Mouse (Mus musculus): ENCODE results near the gene Gm45623. TPM values are rescaled to one million over a fixed set of nuclear protein-coding genes. Genes with fewer than 3 reads are reported as not detected.
A peak's percentile ranks its signal among the peaks of the same experiment; 100 is the strongest.

Gene Gm45623
- polyA plus RNA-seq, 1 experiment from 2014 or later = not detected

DNA sequence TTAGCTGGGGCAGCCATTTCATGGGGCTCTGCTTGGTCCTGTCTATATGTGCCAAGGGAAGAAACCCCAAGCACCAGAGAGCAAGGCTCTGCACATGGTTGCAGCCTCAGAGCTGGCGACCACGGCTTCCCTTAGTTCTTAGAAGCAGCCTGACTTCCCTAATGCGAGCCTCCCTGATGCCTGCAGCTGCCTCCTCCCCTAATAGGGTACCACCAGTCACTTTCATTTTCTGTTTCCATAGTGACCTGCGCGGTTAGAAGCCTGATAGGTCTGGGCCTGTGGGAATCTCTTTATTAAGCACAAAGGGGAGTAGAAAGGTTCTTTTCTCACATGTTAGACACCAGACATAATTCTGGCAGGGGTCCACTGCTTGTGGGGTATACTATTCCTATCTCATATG, 20.7 kb upstream of the Gm45623 start:
- no peaks in the 10 kb centered on the region for H3K36me3 ChIP-seq (ENCODE audit: control insufficient read depth, insufficient read depth, low read length)
- WGBS = 28% methylated on average over 5 of the region's 5 CpGs
- H3K4me1 ChIP-seq (ENCODE audit: control insufficient read depth, insufficient read depth, low read length) = peaks cover 20% of the 10 kb centered on the region
- 0 out of 2 replicates have a peak overlapping the region, but pooled peaks have one; percentile 48 for H3K27ac ChIP-seq (ENCODE audit: low read depth, low read length)
- ATAC-seq (ENCODE audit: low FRiP score) (peak; percentile 43), DNase-seq (ENCODE audit: low spot score, missing footprints) (no peak)
- no peaks in the 10 kb centered on the region for H3K9me3 ChIP-seq (ENCODE audit: control insufficient read depth, low read length)
- H3K4me3 ChIP-seq (ENCODE audit: low read depth, low read length) = no peak overlapping the region
- no peak overlapping the region for H3K4me2 ChIP-seq
- H3K27me3 ChIP-seq (ENCODE audit: control insufficient read depth, insufficient read depth, low read length) = no peaks in the 10 kb centered on the region
- no peak overlapping the region for H3K9ac ChIP-seq (ENCODE audit: low read length)

DNA sequence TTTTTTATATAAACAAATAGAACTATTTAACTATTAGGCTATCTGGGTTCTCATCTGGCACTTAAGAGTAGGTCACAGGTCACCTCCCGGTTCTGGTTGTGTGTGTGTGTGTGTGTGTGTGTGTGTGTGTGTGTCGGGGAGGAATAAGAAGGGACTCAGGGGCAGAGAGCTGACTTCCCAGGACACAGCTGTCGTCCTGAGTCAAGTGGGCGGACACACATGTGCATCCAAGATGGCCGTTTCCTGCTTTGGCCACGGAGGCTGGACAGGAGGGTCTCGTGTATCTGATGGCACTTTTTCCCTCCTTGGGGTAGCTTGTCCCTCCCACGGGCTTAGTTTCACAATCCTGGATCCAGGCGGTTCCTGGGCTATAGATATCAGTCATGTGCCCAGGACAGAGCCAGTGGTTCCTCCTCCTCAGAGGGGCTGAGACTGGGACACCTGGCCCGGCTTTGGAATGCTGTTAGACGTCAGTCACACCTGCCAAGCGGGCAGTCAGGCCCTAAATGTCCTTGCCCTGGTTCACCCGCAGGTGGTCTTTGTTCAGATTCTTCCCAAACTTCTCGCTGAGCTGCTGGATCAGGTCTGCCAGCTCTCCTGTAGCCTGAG, 19.7 kb upstream of the Gm45623 start:
- 61% methylated on average over 14 of the region's 14 CpGs for WGBS
- ATAC-seq (ENCODE audit: low FRiP score) (no peak), DNase-seq (ENCODE audit: low spot score, missing footprints) (no peak)
- Histone ChIP-seq H3K4me2 (no peak overlapping the region), H3K9me3 (ENCODE audit: control insufficient read depth, low read length) (no peaks in the 10 kb centered on the region), H3K4me1 (ENCODE audit: control insufficient read depth, insufficient read depth, low read length) (peaks cover 22% of the 10 kb centered on the region), H3K27ac (ENCODE audit: low read depth, low read length) (no peak overlapping the region), H3K27me3 (ENCODE audit: control insufficient read depth, insufficient read depth, low read length) (no peaks in the 10 kb centered on the region), H3K36me3 (ENCODE audit: control insufficient read depth, insufficient read depth, low read length) (no peaks in the 10 kb centered on the region), H3K9ac (ENCODE audit: low read length) (no peak overlapping the region), H3K4me3 (ENCODE audit: low read depth, low read length) (no peak overlapping the region)

DNA sequence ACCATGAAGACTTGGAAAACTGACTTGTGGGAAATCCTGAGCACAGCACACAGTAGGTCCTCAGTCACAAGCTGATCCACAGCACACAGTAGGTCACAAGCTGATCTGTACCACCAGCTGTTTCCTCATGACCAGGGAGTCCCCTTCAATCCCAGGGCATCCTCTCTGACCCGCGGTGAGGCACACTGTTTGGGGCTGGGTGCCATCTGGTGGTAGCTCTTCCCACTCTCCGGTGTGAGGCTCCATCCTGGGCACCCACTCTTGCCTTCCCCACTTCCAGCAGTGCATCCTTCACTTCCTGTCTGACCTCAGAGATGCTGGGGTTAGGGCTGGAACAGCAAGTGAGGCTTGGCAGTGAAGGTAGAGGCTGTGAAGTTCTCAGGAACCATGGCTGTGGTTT, 19.0 kb upstream of the Gm45623 start:
- H3K27ac ChIP-seq (ENCODE audit: low read depth, low read length) = no peak overlapping the region
- no peaks in the 10 kb centered on the region for H3K36me3 ChIP-seq (ENCODE audit: control insufficient read depth, insufficient read depth, low read length)
- no peak for ATAC-seq (ENCODE audit: low FRiP score)

DNA sequence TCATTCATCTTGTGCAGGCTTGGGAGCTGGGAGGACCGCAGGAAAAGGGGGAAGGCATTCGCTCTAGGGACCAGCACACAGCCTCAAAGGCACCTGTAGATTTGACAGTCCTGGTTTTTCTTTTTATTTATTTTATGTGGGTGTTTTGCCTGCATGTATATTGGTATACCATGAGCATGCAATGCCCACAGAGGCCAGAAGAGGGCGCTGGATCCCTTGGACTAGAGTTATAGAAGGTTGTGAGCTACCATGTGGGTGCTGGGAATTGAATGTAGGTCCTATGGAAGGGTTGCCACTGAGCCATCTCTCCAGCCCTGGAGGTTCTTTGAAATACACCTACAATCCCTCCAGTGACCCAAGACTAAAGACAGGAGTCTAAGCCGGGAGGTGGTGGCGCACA, 17.2 kb upstream of the Gm45623 start:
- 72% methylated on average over 5 of the region's 5 CpGs for WGBS
- no peak overlapping the region for H3K4me3 ChIP-seq (ENCODE audit: low read depth, low read length)
- DNase-seq (ENCODE audit: low spot score, missing footprints) = no peak
- H3K9ac ChIP-seq (ENCODE audit: low read length) = no peak overlapping the region
- H3K27me3 ChIP-seq (ENCODE audit: control insufficient read depth, insufficient read depth, low read length) = no peaks in the 10 kb centered on the region; the same call in 1 of the 2 replicates
- no peak for ATAC-seq (ENCODE audit: low FRiP score)
- no peaks in the 10 kb centered on the region for H3K36me3 ChIP-seq (ENCODE audit: control insufficient read depth, insufficient read depth, low read length)
- peaks cover 22% of the 10 kb centered on the region for H3K4me1 ChIP-seq (ENCODE audit: control insufficient read depth, insufficient read depth, low read length)
- no peaks in the 10 kb centered on the region for H3K9me3 ChIP-seq (ENCODE audit: control insufficient read depth, low read length)
- H3K4me2 ChIP-seq = no peak overlapping the region
- no peak overlapping the region for H3K27ac ChIP-seq (ENCODE audit: low read depth, low read length)

More for the DNA sequence above, 19.0 kb upstream of the Gm45623 start:
- Histone ChIP-seq H3K27me3 (ENCODE audit: control insufficient read depth, insufficient read depth, low read length) (no peaks in the 10 kb centered on the region; the same call in 1 of the 2 replicates), H3K4me3 (ENCODE audit: low read depth, low read length) (no peak overlapping the region), H3K4me2 (no peak overlapping the region), H3K9me3 (ENCODE audit: control insufficient read depth, low read length) (no peaks in the 10 kb centered on the region), H3K9ac (ENCODE audit: low read length) (no peak overlapping the region), H3K4me1 (ENCODE audit: control insufficient read depth, insufficient read depth, low read length) (peaks cover 22% of the 10 kb centered on the region)
- WGBS = 52% methylated on average over 3 of the region's 3 CpGs
- no peak for DNase-seq (ENCODE audit: low spot score, missing footprints)

DNA sequence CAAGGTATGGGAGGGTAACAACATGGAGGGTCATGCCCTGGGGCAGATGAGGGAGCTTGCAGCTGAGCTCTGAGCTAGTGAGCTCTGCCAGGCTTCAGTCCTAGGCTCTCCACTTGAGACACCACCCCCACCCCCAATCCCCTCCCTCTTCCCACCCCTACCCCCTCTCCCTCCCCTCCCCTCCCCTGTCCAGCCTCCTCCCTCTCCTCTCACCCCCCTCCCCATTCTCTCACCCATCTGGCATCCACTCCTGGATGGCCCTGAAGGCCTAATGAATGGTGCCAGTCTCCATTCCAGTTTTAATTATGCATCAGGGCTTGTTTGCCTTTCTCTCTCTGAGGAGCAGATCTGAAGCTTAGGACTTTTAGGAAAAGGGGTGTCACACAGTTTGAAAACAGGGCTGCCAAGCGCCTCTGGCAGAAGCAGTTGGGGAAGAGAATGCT, 16.5 kb upstream of the Gm45623 start:
- ATAC-seq (ENCODE audit: low FRiP score) = peak; percentile 60
- 50% methylated on average over 1 of the region's 1 CpGs for WGBS
- H3K4me3 ChIP-seq (ENCODE audit: low read depth, low read length) = no peak overlapping the region
- no peaks in the 10 kb centered on the region for H3K36me3 ChIP-seq (ENCODE audit: control insufficient read depth, insufficient read depth, low read length)
- peaks cover 28% of the 10 kb centered on the region for H3K4me1 ChIP-seq (ENCODE audit: control insufficient read depth, insufficient read depth, low read length)
- no peak overlapping the region for H3K9ac ChIP-seq (ENCODE audit: low read length)
- H3K4me2 ChIP-seq = no peak overlapping the region
- H3K9me3 ChIP-seq (ENCODE audit: control insufficient read depth, low read length) = no peaks in the 10 kb centered on the region
- H3K27me3 ChIP-seq (ENCODE audit: control insufficient read depth, insufficient read depth, low read length) = no peaks in the 10 kb centered on the region; the same call in 1 of the 2 replicates
- no peak for DNase-seq (ENCODE audit: low spot score, missing footprints)
- no peak overlapping the region for H3K27ac ChIP-seq (ENCODE audit: low read depth, low read length)

DNA sequence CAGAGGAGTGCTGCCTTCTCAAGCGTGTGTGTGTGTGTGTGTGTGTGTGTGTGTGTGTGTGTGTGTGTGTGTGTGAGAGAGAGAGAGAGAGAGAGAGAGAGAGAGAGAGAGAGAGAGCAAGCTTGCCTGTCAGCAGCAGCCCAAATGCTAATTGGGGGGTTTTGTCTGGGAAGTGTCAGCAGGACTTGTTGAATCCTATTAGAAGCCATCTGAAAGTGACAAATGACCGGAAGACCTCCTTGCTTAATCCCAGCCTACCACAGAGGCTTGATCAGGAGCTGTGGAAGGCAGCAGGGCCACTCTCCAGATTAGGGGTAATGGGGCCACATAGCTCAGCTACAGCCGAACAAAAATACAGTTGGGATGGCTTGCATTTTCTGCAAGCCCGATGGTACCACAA, 15.8 kb upstream of the Gm45623 start:
- DNase-seq (ENCODE audit: low spot score, missing footprints) = no peak
- ATAC-seq (ENCODE audit: low FRiP score) = no peak
- Histone ChIP-seq H3K9ac (ENCODE audit: low read length) (no peak overlapping the region), H3K4me2 (no peak overlapping the region), H3K4me1 (ENCODE audit: control insufficient read depth, insufficient read depth, low read length) (peaks cover 26% of the 10 kb centered on the region), H3K9me3 (ENCODE audit: control insufficient read depth, low read length) (no peaks in the 10 kb centered on the region), H3K36me3 (ENCODE audit: control insufficient read depth, insufficient read depth, low read length) (no peaks in the 10 kb centered on the region), H3K4me3 (ENCODE audit: low read depth, low read length) (no peak overlapping the region), H3K27me3 (ENCODE audit: control insufficient read depth, insufficient read depth, low read length) (no peaks in the 10 kb centered on the region; the same call in 1 of the 2 replicates), H3K27ac (ENCODE audit: low read depth, low read length) (no peak overlapping the region; the same call in 1 of the 2 replicates)
- 26% methylated on average over 4 of the region's 4 CpGs for WGBS

DNA sequence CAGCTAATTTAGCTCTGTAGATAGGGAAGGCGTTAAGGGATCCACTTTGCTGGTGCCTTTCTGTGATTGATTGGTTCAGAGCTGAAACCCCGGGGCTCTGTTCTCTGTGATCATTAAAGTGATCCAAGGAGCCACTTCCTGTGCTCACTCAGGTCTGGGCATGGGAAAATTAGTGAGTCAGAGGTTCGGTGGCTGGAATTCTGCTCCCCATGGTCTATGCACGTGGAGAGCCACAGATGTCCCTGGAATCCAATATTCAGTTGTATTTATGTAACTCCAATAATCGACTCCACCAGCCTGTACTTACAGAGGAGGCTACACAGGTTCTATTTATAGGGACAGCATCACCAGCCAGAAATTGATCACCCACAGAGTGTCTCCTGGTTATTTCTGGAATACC, 12.6 kb upstream of the Gm45623 start:
- DNase-seq (ENCODE audit: low spot score, missing footprints) (no peak), ATAC-seq (ENCODE audit: low FRiP score) (no peak)
- no peak overlapping the region for H3K4me3 ChIP-seq (ENCODE audit: low read depth, low read length)
- H3K4me1 ChIP-seq (ENCODE audit: control insufficient read depth, insufficient read depth, low read length) = peaks cover 20% of the 10 kb centered on the region
- no peak overlapping the region for H3K27ac ChIP-seq (ENCODE audit: low read depth, low read length)
- no peaks in the 10 kb centered on the region; the same call in 1 of the 2 replicates for H3K27me3 ChIP-seq (ENCODE audit: control insufficient read depth, insufficient read depth, low read length)
- no peaks in the 10 kb centered on the region for H3K36me3 ChIP-seq (ENCODE audit: control insufficient read depth, insufficient read depth, low read length)
- WGBS = 67% methylated on average over 5 of the region's 5 CpGs
- no peak overlapping the region for H3K4me2 ChIP-seq
- H3K9ac ChIP-seq (ENCODE audit: low read length) = no peak overlapping the region
- no peaks in the 10 kb centered on the region for H3K9me3 ChIP-seq (ENCODE audit: control insufficient read depth, low read length)

DNA sequence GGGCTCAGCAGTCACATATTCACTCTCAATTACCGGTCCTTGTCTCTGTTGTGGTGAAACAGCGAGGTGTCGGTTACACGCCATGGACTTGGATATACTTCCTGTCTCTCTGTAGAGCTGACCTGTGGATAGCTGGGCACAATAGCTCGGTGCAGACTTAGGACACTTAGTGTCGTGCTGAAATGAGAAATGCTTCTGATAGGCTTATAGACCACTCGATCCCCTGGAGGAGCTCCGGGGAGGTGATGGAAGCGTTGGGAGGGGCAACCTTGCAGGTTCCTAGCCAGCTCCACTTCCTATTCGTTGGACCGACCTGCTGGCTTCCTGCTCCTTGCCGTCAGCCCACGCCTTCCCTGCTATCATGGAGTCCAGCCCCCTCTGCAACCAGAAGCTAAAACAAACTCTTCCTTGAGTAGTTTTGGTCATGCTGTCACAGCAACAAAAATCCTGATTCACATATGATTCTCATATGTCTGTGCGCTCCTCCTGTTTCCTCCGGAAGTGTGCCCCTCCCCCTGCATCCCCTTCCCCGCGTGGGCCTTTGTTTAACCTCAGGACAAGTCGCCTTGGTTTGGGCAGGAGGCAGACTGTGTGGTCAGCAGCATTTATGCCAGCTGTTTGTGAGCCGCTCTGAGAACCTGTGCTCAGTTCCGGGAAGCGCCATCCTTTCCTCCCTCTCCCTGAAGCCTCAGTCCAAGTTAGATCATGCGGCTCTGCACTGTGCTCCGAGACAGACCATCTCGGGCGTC, 11.8 kb upstream of the Gm45623 start:
- DNase-seq (ENCODE audit: low spot score, missing footprints) = no peak
- 59% methylated on average over 25 of the region's 25 CpGs for WGBS
- Histone ChIP-seq H3K9me3 (ENCODE audit: control insufficient read depth, low read length) (no peaks in the 10 kb centered on the region), H3K4me3 (ENCODE audit: low read depth, low read length) (no peak overlapping the region), H3K4me1 (ENCODE audit: control insufficient read depth, insufficient read depth, low read length) (peaks cover 19% of the 10 kb centered on the region), H3K4me2 (no peak overlapping the region), H3K27me3 (ENCODE audit: control insufficient read depth, insufficient read depth, low read length) (no peaks in the 10 kb centered on the region; the same call in 1 of the 2 replicates), H3K36me3 (ENCODE audit: control insufficient read depth, insufficient read depth, low read length) (no peaks in the 10 kb centered on the region), H3K9ac (ENCODE audit: low read length) (no peak overlapping the region), H3K27ac (ENCODE audit: low read depth, low read length) (no peak overlapping the region)
- no peak for ATAC-seq (ENCODE audit: low FRiP score)

DNA sequence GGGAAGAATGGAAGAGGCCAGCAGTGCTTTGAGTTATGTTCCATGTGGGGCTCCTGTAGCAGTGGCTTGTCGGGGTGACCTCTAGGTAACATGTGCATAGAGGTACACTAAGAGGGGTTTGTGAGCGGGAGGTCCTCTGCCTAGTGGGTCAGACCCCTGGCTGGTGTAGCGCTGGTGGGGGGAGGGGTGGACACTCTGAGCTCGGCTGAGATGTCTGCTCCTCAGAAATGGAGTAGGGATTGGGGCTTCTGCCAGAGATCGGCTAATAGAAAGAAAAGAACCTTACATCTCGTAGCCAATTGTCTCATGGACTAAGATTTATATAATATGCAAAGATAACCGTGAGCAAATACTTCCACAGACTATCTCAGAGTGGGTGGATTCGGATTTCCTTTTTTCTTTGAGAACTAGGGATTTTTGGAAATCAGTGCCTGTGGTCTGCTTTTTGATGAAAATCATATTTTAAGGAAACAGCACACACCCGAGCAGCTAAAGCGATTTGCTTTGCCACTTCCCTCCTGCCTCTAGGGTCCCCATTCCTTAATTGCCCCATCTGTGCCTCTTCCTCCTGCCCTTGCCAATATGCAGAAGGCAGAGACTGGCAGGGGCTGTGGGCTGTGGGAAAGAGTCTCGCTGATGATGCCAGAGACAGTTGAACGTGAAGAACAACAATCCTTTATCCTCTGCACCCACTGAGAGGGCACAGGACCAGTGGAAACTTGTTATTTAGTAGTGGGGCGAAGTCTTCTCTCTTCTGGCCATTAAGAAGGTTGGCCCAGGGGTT, 9.0 kb upstream of the Gm45623 start:
- Histone ChIP-seq H3K4me1 (ENCODE audit: control insufficient read depth, insufficient read depth, low read length) (peaks cover 8% of the 10 kb centered on the region), H3K9me3 (ENCODE audit: control insufficient read depth, low read length) (no peaks in the 10 kb centered on the region), H3K4me3 (ENCODE audit: low read depth, low read length) (no peak overlapping the region), H3K36me3 (ENCODE audit: control insufficient read depth, insufficient read depth, low read length) (no peaks in the 10 kb centered on the region), H3K27ac (ENCODE audit: low read depth, low read length) (no peak overlapping the region), H3K9ac (ENCODE audit: low read length) (no peak overlapping the region), H3K27me3 (ENCODE audit: control insufficient read depth, insufficient read depth, low read length) (no peaks in the 10 kb centered on the region), H3K4me2 (no peak overlapping the region)
- DNase-seq (ENCODE audit: low spot score, missing footprints) (no peak), ATAC-seq (ENCODE audit: low FRiP score) (no peak)
- WGBS = 55% methylated on average over 13 of the region's 13 CpGs

All from midbrain, embryonic 11.5 days (tissue).